Comparison of ENCODE assay signal across 16 mouse cellular contexts in genomic region chr14:60711161-60711560, GRCm38 (mm10). TPM values are rescaled to one million over a fixed set of nuclear protein-coding genes. Genes with fewer than 3 reads are reported as not detected.
"Had no signal": no experiment of that assay in that cellular context is flagged by ENCODE, and none has a peak within 500 bp of the region (broad histone marks: within the 10 kb centered on the region; RNA-seq: fewer than 3 reads in every experiment).

No protein-coding gene starts in this region.

- ATAC-seq: midbrain, embryonic 15.5 days had no signal

- H3K4me1 ChIP-seq: midbrain, embryonic 12.5 days; midbrain, embryonic 15.5 days; neural tube, embryonic 12.5 days; neural tube, embryonic 15.5 days had no signal

- H3K27me3 ChIP-seq: liver, embryonic 13.5 days; midbrain, embryonic 12.5 days; midbrain, embryonic 15.5 days; neural tube, embryonic 12.5 days; neural tube, embryonic 15.5 days had no signal

- DNase-seq: kidney, adult 9 months; kidney, postnatal 14 days; kidney, postnatal 4 days; liver, embryonic 13.5 days; lung, adult 2 months; right cerebral cortex, adult 18-20 months; right cerebral cortex, postnatal 14 days; right cerebral cortex, postnatal 4 days had no signal

- H3K4me3 ChIP-seq: left cerebral cortex, adult 2 months; liver, embryonic 13.5 days; midbrain, embryonic 12.5 days; midbrain, embryonic 15.5 days; neural tube, embryonic 12.5 days; neural tube, embryonic 15.5 days had no signal

- H3K27ac ChIP-seq: left cerebral cortex, adult 2 months; liver, embryonic 13.5 days; macrophage; midbrain, embryonic 12.5 days; midbrain, embryonic 15.5 days; neural tube, embryonic 12.5 days; neural tube, embryonic 15.5 days had no signal

- H3K9me3 ChIP-seq: liver, embryonic 13.5 days; midbrain, embryonic 12.5 days; midbrain, embryonic 15.5 days; neural tube, embryonic 12.5 days; neural tube, embryonic 15.5 days had no signal

- H3K36me3 ChIP-seq: midbrain, embryonic 15.5 days; neural tube, embryonic 15.5 days had no signal

RNA-seq across cellular contexts. Expression of gene C1qtnf9, which starts 56.8 kb away (rescaled TPM):
- total RNA-seq: left cerebral cortex, postnatal 10 days; megakaryocyte, adult 5-6 weeks had no signal
- polyA plus RNA-seq: macrophage had no signal
